Mouse (Mus musculus): ENCODE data around the gene Dhx34.

The Dhx34 gene

GRCm38 (mm10) chr7:16208781-16209665 is 12.8 kb downstream of the Dhx34 start:
- no peak for DNase-seq

- DNase-seq: no peak
Measured at GRCm38 (mm10) chr7:16207496-16207895, 14.3 kb downstream of the Dhx34 start.

- DNase-seq: no peak
Measured at GRCm38 (mm10) chr7:16207076-16207475, 14.8 kb downstream of the Dhx34 start.

- DNase-seq: no peak
Measured at GRCm38 (mm10) chr7:16204791-16205190, 17.0 kb downstream of the Dhx34 start.

- no peak for DNase-seq
Measured at GRCm38 (mm10) chr7:16203505-16203903, 18.3 kb downstream of the Dhx34 start.

- DNase-seq: no peak
Measured at GRCm38 (mm10) chr7:16202756-16203504, 18.9 kb downstream of the Dhx34 start.

GRCm38 (mm10) chr7:16201136-16201535 is 20.7 kb downstream of the Dhx34 start:
- no peak for DNase-seq

- DNase-seq: no peak
Measured at GRCm38 (mm10) chr7:16198540-16198939, 23.3 kb downstream of the Dhx34 start.

- DNase-seq: no peak
Measured at GRCm38 (mm10) chr7:16197166-16197565, 24.7 kb downstream of the Dhx34 start.

- no peak for DNase-seq
Measured at GRCm38 (mm10) chr7:16196616-16197015, 25.2 kb downstream of the Dhx34 start.

- DNase-seq: no peak
Measured at GRCm38 (mm10) chr7:16193702-16194101, 28.1 kb downstream of the Dhx34 start.

GRCm38 (mm10) chr7:16192315-16192714 is 29.5 kb downstream of the Dhx34 start:
- DNase-seq: peak; percentile 90

- DNase-seq: no peak
Measured at GRCm38 (mm10) chr7:16187494-16187893, 34.3 kb downstream of the Dhx34 start.

- DNase-seq: no peak
Measured at GRCm38 (mm10) chr7:16183663-16184062, 38.2 kb downstream of the Dhx34 start.

- DNase-seq: no peak
Measured at GRCm38 (mm10) chr7:16178114-16178513, 43.7 kb downstream of the Dhx34 start.

GRCm38 (mm10) chr7:16175542-16175931 is 46.3 kb downstream of the Dhx34 start:
- no peak for DNase-seq

- peak; percentile 70 for DNase-seq
Measured at GRCm38 (mm10) chr7:16174597-16175541, 47.0 kb downstream of the Dhx34 start, which contains the start of gene Meis3. Gene Meis3 (plus strand): TSS chr7:16175090.

GRCm38 (mm10) chr7:16173146-16173545 is 48.7 kb downstream of the Dhx34 start:
- DNase-seq: no peak

GRCm38 (mm10) chr7:16172586-16173140 is 49.2 kb downstream of the Dhx34 start:
- DNase-seq: no peak

GRCm38 (mm10) chr7:16172141-16172581 is 49.7 kb downstream of the Dhx34 start:
- no peak for DNase-seq

- no peak for DNase-seq
Measured at GRCm38 (mm10) chr7:16162036-16162435, 59.8 kb downstream of the Dhx34 start.

GRCm38 (mm10) chr7:16161302-16161701 is 60.5 kb downstream of the Dhx34 start:
- DNase-seq: no peak
